Mouse (Mus musculus) cerebellum, adult 2 months (tissue): ENCODE data around the gene Fah. TPM values are rescaled to one million over a fixed set of nuclear protein-coding genes. Genes with fewer than 3 reads are reported as not detected.

Experiments
- DNase-seq, 2 experiments: peaks; one replicate each; pipeline ENCODE4 v3.0.0; 2021
- H3K27ac ChIP-seq: fragments of 200-500 bp; 2 replicates; pipeline ENCODE4 v1.5.1; 2012; ENCODE audit warnings: low read length, control low read depth, inconsistent platforms; ENCODE audit not compliant: insufficient read depth
- H3K27me3 ChIP-seq: fragments of 200-500 bp; 2 replicates; pipeline ENCODE4 v1.6.1; 2012; ENCODE audit warnings: inconsistent platforms, mild to moderate bottlenecking, low read length, moderate library complexity; ENCODE audit not compliant: control insufficient read depth, insufficient read depth
- H3K4me1 ChIP-seq: fragments of 200-500 bp; 2 replicates; pipeline ENCODE4 v1.6.1; 2011; ENCODE audit warnings: low read length; ENCODE audit not compliant: control insufficient read depth, insufficient read depth
- H3K4me3 ChIP-seq: fragments of 200-500 bp; replicated peaks from 2 replicates; pipeline ENCODE3; 2011; ENCODE audit warnings: mild to moderate bottlenecking, low read depth, low read length, control low read depth; ENCODE audit not compliant: insufficient read depth
- CTCF ChIP-seq: fragments of 200-500 bp; IDR thresholded peaks from 2 replicates; pipeline ENCODE4 v1.5.1; 2011; ENCODE audit warnings: low read depth, mild to moderate bottlenecking, control low read depth, low read length, moderate library complexity, borderline replicate concordance; ENCODE audit not compliant: insufficient read depth
- POLR2A ChIP-seq: fragments of 200-500 bp; IDR thresholded peaks from 2 replicates; pipeline ENCODE4 v1.6.1; 2011; ENCODE audit warnings: low read length, control low read depth, borderline replicate concordance; ENCODE audit not compliant: insufficient read depth
- WGBS: fragments of 180-500 bp; shearing (Covaris S2); methylation state at CpG from one replicate; pipeline ENCODE4 v1.1.7; 2018; 5-methylcytosine and 5-hydroxymethylcytosine counted together
- polyA plus RNA-seq: library from polyadenylated mRNA; depleted of rRNA; stranded (reverse); fragments of >200 nt; gene quantifications from 2 replicates; pipeline ENCODE4 v1.2.3, GENCODE M21; 2012

The Fah gene
- polyA plus RNA-seq, 1 experiment = 52.7 TPM

GRCm38 (mm10) chr7:84578841-84579240 lies 27.7 kb downstream of the Fah start:
- H3K4me3 ChIP-seq = no peak overlapping the region
- no peaks in the 10 kb centered on the region; the same call in 1 of the 2 replicates for H3K4me1 ChIP-seq
- H3K27me3 ChIP-seq = no peaks in the 10 kb centered on the region
- H3K27ac ChIP-seq = no peak overlapping the region
- 67% methylated on average over 1 of the region's 1 CpGs for WGBS
- no peak for TF ChIP-seq CTCF
- no peak for TF ChIP-seq POLR2A
- DNase-seq = no peak

- no peak for DNase-seq
- TF ChIP-seq CTCF = no peak
- no peak for TF ChIP-seq POLR2A
- Histone ChIP-seq H3K27me3 (no peaks in the 10 kb centered on the region), H3K27ac (no peak overlapping the region), H3K4me1 (no peaks in the 10 kb centered on the region; the same call in 1 of the 2 replicates), H3K4me3 (no peak overlapping the region)
- WGBS = 50% methylated on average over 2 of the region's 2 CpGs
Observed at GRCm38 (mm10) chr7:84577034-84577433, 29.5 kb downstream of the Fah start.

GRCm38 (mm10) chr7:84566200-84566599 lies 40.3 kb downstream of the Fah start:
- WGBS = 67% methylated on average over 6 of the region's 6 CpGs
- no peaks in the 10 kb centered on the region for H3K27me3 ChIP-seq
- H3K4me3 ChIP-seq = no peak overlapping the region
- TF ChIP-seq POLR2A (no peak), CTCF (no peak)
- no peak for DNase-seq
- no peaks in the 10 kb centered on the region for H3K4me1 ChIP-seq
- H3K27ac ChIP-seq = no peak overlapping the region

DNA sequence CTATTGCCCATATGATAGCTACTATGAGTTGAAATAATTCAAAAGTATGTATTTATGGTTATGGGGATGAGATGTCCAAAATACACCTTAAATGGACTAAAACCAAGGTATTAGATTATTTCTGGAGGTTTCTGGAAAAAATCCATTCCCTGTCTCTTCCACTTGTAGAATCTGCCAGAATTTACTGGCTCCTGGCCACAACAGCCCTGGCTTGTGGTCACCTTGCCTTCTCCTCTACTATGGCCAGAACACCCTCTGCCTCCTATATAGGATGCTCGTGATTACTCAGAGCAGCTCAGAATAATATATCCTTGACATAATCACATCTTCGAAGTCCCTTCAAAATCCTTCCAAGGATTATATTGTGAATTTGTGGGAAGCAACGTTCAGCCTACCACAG lies 42.3 kb downstream of the Fah start:
- WGBS = 56% methylated on average over 3 of the region's 3 CpGs
- no peaks in the 10 kb centered on the region for H3K27me3 ChIP-seq
- no peak for DNase-seq
- H3K27ac ChIP-seq = no peak overlapping the region
- TF ChIP-seq CTCF (no peak), POLR2A (no peak)
- H3K4me3 ChIP-seq = no peak overlapping the region
- no peaks in the 10 kb centered on the region for H3K4me1 ChIP-seq

DNA sequence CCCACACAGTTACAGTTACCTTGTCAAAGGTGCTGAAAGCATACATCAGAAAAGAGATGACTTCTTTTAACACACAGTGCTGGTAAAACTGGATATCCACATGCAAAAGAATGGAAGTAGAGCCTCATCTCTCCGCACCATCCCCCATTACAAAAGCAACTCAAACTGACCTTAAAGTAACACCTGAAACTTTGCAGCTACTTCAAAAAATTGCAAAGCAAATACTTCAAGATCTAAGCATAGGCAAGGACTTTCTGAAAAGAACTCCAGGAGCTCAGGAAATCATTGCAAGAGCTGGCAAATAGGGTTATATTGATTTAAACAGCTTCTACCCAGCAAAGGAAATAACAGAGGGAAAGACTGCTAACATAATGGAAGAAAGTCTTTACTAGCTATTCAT lies 46.0 kb downstream of the Fah start:
- Histone ChIP-seq H3K4me1 (no peaks in the 10 kb centered on the region), H3K27ac (no peak overlapping the region), H3K27me3 (no peaks in the 10 kb centered on the region), H3K4me3 (no peak overlapping the region)
- DNase-seq = no peak
- WGBS = 98% methylated on average over 1 of the region's 1 CpGs
- no peak for TF ChIP-seq POLR2A
- TF ChIP-seq CTCF = no peak

GRCm38 (mm10) chr7:84557332-84557731 lies 49.2 kb downstream of the Fah start:
- Histone ChIP-seq H3K27ac (no peak overlapping the region), H3K4me3 (no peak overlapping the region), H3K27me3 (no peaks in the 10 kb centered on the region), H3K4me1 (no peaks in the 10 kb centered on the region)
- no peak for DNase-seq
- WGBS = 68% methylated on average over 3 of the region's 3 CpGs
- TF ChIP-seq POLR2A (no peak), CTCF (no peak)

DNA sequence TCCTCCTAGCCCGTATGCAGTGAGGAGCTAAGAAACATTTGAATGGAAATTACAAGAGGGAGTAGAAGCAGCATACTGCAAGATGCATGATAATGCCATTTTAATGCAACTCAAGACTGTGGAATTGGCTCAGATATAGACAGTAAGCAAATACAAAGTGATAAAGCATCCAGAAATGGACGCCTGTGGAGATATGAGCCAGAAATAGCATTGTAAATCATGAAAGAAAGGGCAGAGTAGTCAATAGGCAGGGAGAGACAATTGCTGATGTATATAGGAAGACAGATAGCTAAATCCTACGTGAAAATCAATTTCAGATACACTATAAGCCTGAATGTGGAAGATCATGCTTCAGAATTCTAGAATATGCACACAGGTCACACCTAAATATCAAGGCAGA lies 51.2 kb downstream of the Fah start:
- 69% methylated on average over 3 of the region's 3 CpGs for WGBS
- TF ChIP-seq CTCF = no peak
- TF ChIP-seq POLR2A = no peak
- DNase-seq = no peak
- Histone ChIP-seq H3K27ac (no peak overlapping the region), H3K27me3 (no peaks in the 10 kb centered on the region), H3K4me3 (no peak overlapping the region), H3K4me1 (no peaks in the 10 kb centered on the region)

DNA sequence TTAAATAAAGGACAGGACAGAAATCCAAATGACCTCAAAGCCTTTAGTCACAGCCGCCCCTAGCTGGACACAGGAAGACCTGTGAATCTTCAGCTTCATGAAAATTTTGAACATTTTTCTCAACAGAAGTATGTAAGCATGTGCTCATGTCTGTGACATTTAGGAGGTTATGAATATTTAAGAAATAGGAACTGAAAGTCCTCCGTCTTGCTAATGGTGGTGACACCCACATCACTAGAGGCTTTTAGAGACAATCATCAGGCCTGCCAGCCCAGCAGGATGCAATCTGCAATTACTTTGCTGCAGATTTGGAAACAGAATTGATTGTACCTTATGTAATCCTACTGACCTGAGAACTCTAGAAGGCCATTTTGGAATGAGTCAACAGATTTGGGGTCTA lies 55.0 kb downstream of the Fah start:
- Histone ChIP-seq H3K4me1 (no peaks in the 10 kb centered on the region), H3K27ac (no peak overlapping the region), H3K27me3 (no peaks in the 10 kb centered on the region), H3K4me3 (no peak overlapping the region)
- no peak for TF ChIP-seq POLR2A
- WGBS = 92% methylated on average over 2 of the region's 2 CpGs
- DNase-seq = no peak

DNA sequence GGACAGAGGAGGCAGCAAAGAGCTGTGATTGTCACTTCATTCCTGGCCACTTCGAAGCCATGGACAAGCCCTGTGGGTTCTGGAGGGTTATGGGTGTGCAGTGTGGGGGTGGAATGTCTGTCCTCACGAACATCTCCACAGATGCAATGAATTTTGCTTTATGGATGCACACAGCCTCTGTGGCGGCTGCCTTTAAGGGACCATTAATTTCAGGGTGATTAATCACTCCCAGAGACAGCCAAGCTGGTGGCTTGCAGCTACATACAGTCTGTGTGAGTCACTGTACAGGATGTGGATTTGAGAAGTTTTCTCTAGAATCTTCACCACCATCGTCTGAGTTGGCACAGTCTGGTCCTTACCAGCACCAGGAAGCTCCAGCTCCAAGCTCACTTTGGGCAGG lies 59.9 kb downstream of the Fah start:
- 72% methylated on average over 4 of the region's 4 CpGs for WGBS
- TF ChIP-seq POLR2A (no peak), CTCF (no peak)
- Histone ChIP-seq H3K27me3 (no peaks in the 10 kb centered on the region), H3K4me3 (no peak overlapping the region), H3K4me1 (no peaks in the 10 kb centered on the region), H3K27ac (no peak overlapping the region)
- no peak for DNase-seq
